Mouse (Mus musculus): ENCODE data around the gene Gm867.

- TF ChIP-seq GATA1 (IDR thresholded peaks at IDR 0.05; ENCODE audit: borderline replicate concordance, low read length) (no peak), FLI1 (IDR thresholded peaks at IDR 0.05; ENCODE audit: low read length) (no peak)
Measured at GRCm38 (mm10) chr10:75893089-75893750, 47.3 kb downstream of the Gm867 start, which contains the start of gene Derl3.

Measured in megakaryocyte, embryonic 14.5 days (primary cell).